22 mouse cellular contexts compared by ENCODE assay signal in the genomic region with DNA sequence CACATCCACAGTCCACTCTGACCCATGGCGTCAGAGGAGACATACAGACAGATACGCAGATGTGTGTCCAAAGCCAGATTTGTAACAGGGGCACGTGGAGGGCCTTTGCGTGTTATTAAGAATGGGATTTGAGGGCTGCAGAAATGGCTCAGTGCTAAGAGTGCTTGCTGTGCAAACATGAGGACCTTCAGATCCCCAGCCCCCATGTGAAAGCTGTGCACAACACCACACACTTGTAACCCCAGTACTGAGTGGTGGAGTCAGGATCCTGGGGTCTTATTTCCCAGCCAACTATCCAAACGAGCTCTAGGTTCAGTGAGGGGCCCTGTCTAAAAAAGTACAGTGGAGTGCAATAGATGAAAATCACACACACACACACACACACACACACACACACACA.
DNase-seq lines count a peak whose midpoint lies in the region; ATAC-seq lines count a peak whose summit lies in the region.
"Had no signal": no experiment of that assay in that cellular context is flagged by ENCODE, and none has a peak within 500 bp of the region (broad histone marks: within the 10 kb centered on the region; RNA-seq: fewer than 3 reads in every experiment).

No protein-coding gene starts in this region.

- H3K4me1 ChIP-seq in midbrain, embryonic 11.5 days (ENCODE audit: control insufficient read depth, insufficient read depth, low read length): no peaks in the 10 kb centered on the region
- H3K4me1 ChIP-seq in midbrain, embryonic 16.5 days (ENCODE audit: control insufficient read depth, insufficient read depth, low read length): no peaks in the 10 kb centered on the region
- H3K4me1 ChIP-seq in embryonic facial prominence, embryonic 10.5 days: no peaks in the 10 kb centered on the region

- H3K4me2 ChIP-seq in midbrain, embryonic 11.5 days: no peak overlapping the region
- no peak overlapping the region for H3K4me2 ChIP-seq in midbrain, embryonic 16.5 days (ENCODE audit: low read length)

- no peaks in the 10 kb centered on the region for H3K27me3 ChIP-seq in midbrain, embryonic 11.5 days (ENCODE audit: control insufficient read depth, insufficient read depth, low read length)
- H3K27me3 ChIP-seq in midbrain, embryonic 16.5 days (ENCODE audit: control insufficient read depth, insufficient read depth, low read depth, low read length): no peaks in the 10 kb centered on the region
- no peaks in the 10 kb centered on the region for H3K27me3 ChIP-seq in embryonic facial prominence, embryonic 10.5 days (replicated peaks; ENCODE audit: low read depth, poor library complexity, severe bottlenecking)
- H3K27me3 ChIP-seq: CH12.LX, Patski had no signal

- no peak overlapping the region for H3K4me3 ChIP-seq in midbrain, embryonic 11.5 days (ENCODE audit: low read depth, low read length)
- no peak overlapping the region for H3K4me3 ChIP-seq in midbrain, embryonic 16.5 days (ENCODE audit: low read depth, low read length)
- H3K4me3 ChIP-seq in embryonic facial prominence, embryonic 10.5 days: no peak overlapping the region

- 92% methylated on average over 5 of the region's 5 CpGs for WGBS in midbrain, embryonic 11.5 days
- 83% methylated on average over 5 of the region's 5 CpGs for WGBS in midbrain, embryonic 16.5 days
- 86% methylated on average over 5 of the region's 5 CpGs for WGBS in embryonic facial prominence, embryonic 10.5 days

- no peaks in the 10 kb centered on the region for H3K36me3 ChIP-seq in midbrain, embryonic 11.5 days (ENCODE audit: control insufficient read depth, insufficient read depth, low read length)
- no peaks in the 10 kb centered on the region for H3K36me3 ChIP-seq in midbrain, embryonic 16.5 days (ENCODE audit: control insufficient read depth, insufficient read depth, low read length)
- H3K36me3 ChIP-seq in embryonic facial prominence, embryonic 10.5 days (replicated peaks): no peaks in the 10 kb centered on the region
- H3K36me3 ChIP-seq: G1E had no signal

- DNase-seq in heart, adult 11 months: peak; percentile 74
- no peak for DNase-seq in heart, adult 8-10 months (ENCODE audit: low spot score)
- DNase-seq in midbrain, embryonic 11.5 days (ENCODE audit: low spot score, missing footprints): peak; percentile 57
- peak; percentile 4 for DNase-seq in embryonic facial prominence, embryonic 10.5 days (ENCODE audit: low spot score)
- DNase-seq in adrenal gland, postnatal 4 days (ENCODE audit: low spot score in 2 of 2): no peak
- DNase-seq: adrenal gland, adult 2 months; adrenal gland, adult 8-10 months; adrenal gland, postnatal 10 days; adrenal gland, postnatal 14 days; adrenal gland, postnatal 25 days; adrenal gland, postnatal 36 days; B cell, adult 2 months; cerebellum, adult 11 months; cerebellum, adult 11-12 months; cerebellum, adult 18-20 months; cerebellum, adult 2 months had no signal

- H3K9ac ChIP-seq in midbrain, embryonic 11.5 days (ENCODE audit: low read length): no peak overlapping the region
- H3K9ac ChIP-seq in midbrain, embryonic 16.5 days (ENCODE audit: low read depth, low read length): no peak overlapping the region

- H3K9me3 ChIP-seq in midbrain, embryonic 11.5 days (ENCODE audit: control insufficient read depth, low read length): no peaks in the 10 kb centered on the region; the same call in 1 of the 2 replicates
- H3K9me3 ChIP-seq in midbrain, embryonic 16.5 days (replicated peaks; ENCODE audit: control insufficient read depth, low read length, poor library complexity, severe bottlenecking): no peaks in the 10 kb centered on the region; the same call in 1 of the 2 replicates
- no peaks in the 10 kb centered on the region for H3K9me3 ChIP-seq in embryonic facial prominence, embryonic 10.5 days

- no peak overlapping the region for H3K27ac ChIP-seq in midbrain, embryonic 11.5 days (ENCODE audit: low read depth, low read length)
- H3K27ac ChIP-seq in midbrain, embryonic 16.5 days (ENCODE audit: low read length): no peak overlapping the region
- H3K27ac ChIP-seq in embryonic facial prominence, embryonic 10.5 days (replicated peaks): no peak overlapping the region

- no peak for ATAC-seq in midbrain, embryonic 11.5 days (ENCODE audit: low FRiP score)
- no peak for ATAC-seq in midbrain, embryonic 16.5 days
- ATAC-seq: activated CD4-positive, CD25-positive, alpha-beta regulatory T cell, adult 4 months; CD4-positive, CD25-positive, alpha-beta regulatory T cell, adult 4 months; Patski had no signal

Comparison
In these comparisons a context has a peak if more than half of its experiments do, and no peak if none do; other contexts are left out.
1. DNase-seq: peak in heart, adult 11 months (single experiment), midbrain, embryonic 11.5 days (single experiment) and embryonic facial prominence, embryonic 10.5 days (single experiment); none in heart, adult 8-10 months (single experiment) and adrenal gland, postnatal 4 days (0 of 2).